Mouse (Mus musculus) spleen, postnatal 4 days (tissue): ENCODE data around the gene Trpc1.

Experiments
- DNase-seq, 2 experiments: peaks; one replicate each; pipeline ENCODE4 v3.0.0; 2022; ENCODE audit warnings: low spot score in 2 of 2

Trpc1 gene

DNA sequence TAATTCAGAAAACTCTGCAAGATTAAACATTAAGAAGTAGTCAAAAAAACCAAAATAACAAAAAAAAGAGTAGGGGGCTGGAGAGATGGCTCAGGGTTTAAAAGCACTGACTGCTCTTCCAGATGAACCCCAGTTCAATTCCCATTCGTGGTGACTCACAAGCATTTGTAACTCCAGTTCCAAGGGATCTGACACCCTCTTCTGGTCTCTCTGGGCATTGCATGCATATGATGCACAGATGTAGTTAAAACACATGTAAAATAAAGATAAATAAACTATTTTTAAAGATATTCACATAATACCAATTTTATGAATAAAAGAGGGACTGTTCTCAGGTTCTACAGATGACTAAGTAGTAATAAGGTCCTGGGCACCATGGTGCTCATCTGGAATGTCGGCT is 52.4 kb downstream of the Trpc1 start:
- DNase-seq, result peak; percentile 24 to 67

DNA sequence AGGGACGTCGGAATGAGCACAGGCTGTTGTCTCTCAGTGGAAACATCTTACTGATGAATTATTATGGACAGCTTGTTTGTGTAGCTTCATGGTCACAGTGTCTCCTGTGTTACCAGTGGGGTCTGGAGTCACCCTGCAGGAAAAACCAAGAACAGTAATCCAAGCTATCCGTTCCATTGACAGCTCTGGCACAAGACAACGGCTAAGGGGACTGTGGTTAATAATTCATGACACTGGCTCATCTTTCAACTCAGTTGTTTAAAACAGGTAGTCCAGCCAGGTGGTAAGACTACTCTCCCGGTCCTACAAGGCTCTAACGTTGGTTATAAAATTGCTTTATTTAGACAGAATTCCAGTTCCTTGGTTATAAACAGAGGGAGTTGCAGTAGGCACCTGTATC is 53.6 kb downstream of the Trpc1 start:
- DNase-seq, result no peak

DNA sequence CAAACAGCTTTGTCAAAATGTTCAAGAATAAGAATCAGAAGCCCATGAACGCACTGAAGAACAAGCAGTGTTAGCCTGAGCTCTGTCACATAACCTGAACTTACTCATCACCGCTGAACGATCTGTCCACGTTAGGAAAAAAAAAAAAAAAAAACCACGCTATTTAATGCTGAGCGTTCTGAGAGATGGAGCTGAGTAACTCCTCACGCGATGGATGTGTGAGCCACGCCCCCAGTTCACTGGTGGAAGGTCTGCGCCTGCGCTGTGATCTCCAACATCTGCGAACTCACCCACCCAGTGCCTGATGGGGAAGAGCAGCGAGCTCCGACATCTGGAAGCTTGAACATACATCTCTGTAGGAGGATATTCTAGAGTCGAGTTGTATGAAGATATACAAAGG is 55.2 kb downstream of the Trpc1 start:
- no peak for DNase-seq

DNA sequence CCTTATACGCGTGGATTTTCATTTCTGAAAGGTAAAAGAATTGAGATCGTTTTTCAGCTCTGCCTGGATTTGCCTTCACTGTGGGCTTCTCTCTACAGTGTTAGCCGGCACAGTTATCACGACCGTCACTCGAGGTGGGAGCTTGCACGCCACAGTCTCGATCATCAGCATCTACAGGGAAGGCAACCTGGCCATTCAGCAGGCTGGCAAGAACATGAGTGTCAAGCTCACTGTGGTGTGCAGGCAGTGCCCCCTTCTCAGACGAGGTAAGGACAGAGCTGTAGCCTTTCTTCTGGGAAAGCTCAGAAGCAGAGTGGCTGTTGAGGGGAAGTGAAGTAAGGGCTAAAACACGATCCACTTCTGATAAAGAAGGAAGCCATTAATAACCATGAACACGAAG is 55.6 kb downstream of the Trpc1 start:
- DNase-seq, result no peak

- DNase-seq, result no peak
Observed at GRCm38 (mm10) chr9:95693528-95694100, 56.6 kb downstream of the Trpc1 start.

DNA sequence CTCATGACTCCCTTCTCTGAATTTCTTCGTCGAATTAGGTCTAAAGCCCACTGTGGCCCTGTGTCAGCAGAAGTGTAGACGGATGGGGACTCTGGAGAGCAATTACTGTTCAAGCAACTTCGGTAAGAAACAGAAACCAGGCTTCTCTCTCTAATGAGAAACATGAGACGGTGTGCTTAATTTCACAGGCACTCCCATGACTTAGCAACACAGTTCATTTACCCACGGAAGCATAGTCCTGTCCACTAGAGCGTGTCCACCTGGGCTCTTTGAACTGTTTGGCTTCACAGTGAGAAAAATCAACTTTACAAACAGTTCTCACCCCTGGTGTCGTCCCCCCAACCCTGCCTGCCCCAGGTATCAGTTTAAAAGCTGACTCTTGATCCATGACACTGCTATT is 57.4 kb downstream of the Trpc1 start:
- no peak for DNase-seq

GRCm38 (mm10) chr9:95688064-95688463 is 62.1 kb downstream of the Trpc1 start:
- peak; percentile 22 to 70 for DNase-seq

GRCm38 (mm10) chr9:95685660-95686440 is 64.3 kb downstream of the Trpc1 start:
- no peak for DNase-seq

GRCm38 (mm10) chr9:95680691-95681090 is 69.5 kb downstream of the Trpc1 start:
- no peak for DNase-seq

- no peak for DNase-seq
Observed at GRCm38 (mm10) chr9:95679966-95680365, 70.2 kb downstream of the Trpc1 start.

DNA sequence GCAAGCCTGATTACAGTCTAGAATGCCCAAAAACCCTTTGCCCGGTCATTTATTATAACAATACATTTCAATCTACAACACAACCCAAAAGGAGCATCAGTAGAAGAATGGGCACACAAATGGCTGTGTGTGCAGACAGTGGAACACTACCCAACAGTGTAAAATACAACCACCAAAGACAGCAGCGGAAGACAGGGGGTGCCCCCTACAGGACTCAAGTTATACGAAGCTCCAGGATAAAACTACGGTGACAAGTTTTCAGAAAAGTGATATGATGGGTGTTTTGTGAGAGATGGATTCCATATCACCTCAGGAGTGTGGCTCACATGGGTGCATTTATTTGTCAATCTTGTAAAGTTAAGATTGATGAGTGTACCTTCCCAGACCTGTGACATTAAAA is 74.2 kb downstream of the Trpc1 start:
- no peak for DNase-seq

- DNase-seq, result no peak
Observed at GRCm38 (mm10) chr9:95675064-95675699, 75.0 kb downstream of the Trpc1 start.

GRCm38 (mm10) chr9:95672760-95673159 is 77.4 kb downstream of the Trpc1 start:
- DNase-seq, result no peak

- DNase-seq, result no peak
Observed at GRCm38 (mm10) chr9:95672331-95672730, 77.8 kb downstream of the Trpc1 start.

DNA sequence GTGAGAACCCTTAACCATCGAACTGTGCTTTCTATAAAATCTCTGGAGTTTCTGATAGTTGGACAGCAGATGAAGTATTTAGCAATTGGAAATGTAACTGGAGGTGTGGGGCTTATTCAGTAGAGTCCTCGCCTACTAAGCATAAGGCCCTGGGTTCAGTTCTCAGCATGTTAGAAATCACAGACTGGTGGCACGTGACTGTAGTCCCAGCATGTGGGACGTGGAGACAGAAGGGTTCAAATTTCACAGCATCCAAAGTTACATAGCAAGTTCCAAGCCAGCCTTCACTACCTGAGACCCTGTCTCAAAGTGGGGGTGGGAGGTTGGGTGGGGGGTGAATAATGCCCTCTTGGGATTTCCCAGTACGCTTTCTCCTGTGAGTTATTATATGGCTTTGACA is 81.9 kb downstream of the Trpc1 start:
- DNase-seq, result no peak

DNA sequence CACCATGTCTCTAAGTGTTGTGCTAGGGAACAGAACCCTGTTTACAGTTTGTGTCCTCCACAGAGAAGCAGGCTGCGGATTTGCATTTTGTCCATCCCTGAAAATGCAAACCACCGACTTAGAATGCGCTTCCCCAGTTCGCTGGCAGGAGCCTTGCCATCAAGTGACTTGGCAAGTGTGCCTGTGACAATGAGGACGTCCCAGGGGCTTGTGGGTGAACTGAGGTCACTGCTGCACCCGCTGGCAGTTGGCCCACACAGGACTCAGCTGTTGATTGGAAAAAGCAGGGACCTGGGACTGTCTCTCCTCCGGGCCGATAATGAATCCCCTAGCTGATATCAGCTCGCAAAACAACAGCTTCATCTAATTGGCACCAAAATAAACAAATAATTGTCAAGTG is 82.3 kb downstream of the Trpc1 start:
- DNase-seq, result no peak

DNA sequence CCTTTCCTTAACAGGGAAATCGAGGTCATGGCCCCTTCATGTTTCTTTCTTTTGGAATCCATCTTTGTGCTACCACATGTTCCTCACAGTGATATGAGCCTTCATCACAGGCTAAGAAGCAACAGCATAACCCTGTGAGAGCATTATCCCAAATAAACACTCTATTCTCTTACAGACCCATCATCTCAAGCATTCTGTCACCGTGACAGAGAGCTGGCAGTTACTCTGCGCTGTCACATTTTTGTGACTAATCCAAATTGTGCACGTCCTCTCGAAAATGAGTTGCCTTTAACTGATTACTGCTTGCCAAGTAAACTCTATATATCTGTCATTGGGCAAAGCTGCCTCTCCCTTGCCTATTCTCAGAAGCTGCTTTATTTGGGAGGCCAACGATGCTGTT is 84.3 kb downstream of the Trpc1 start:
- DNase-seq, result no peak

- DNase-seq, result no peak
Observed at GRCm38 (mm10) chr9:95664290-95664989, 85.7 kb downstream of the Trpc1 start.

- no peak for DNase-seq
Observed at GRCm38 (mm10) chr9:95657941-95658340, 92.2 kb downstream of the Trpc1 start.
